Mouse (Mus musculus) midbrain, embryonic 16.5 days (tissue): Measurements from ENCODE around the gene Nol9. TPM values are rescaled to one million over a fixed set of nuclear protein-coding genes. Genes with fewer than 3 reads are reported as not detected.

ENCODE experiments used
- ATAC-seq: fragments of 200-750 bp; cut with Nextera tagmentation; 2 replicates; pipeline ENCODE4 v1.8.0; 2017; ENCODE audit warnings: moderate TSS enrichment
- H3K27ac ChIP-seq: fragments of 300-500 bp; sonication (generic); 2 replicates; pipeline ENCODE4 v1.5.1; 2014; ENCODE audit warnings: mild to moderate bottlenecking, low read length, mixed read lengths
- H3K27me3 ChIP-seq: fragments of 300-500 bp; sonication (generic); 2 replicates; pipeline ENCODE4 v1.6.1; 2014; ENCODE audit warnings: low read depth, low read length, mixed read lengths; ENCODE audit not compliant: control insufficient read depth, insufficient read depth
- H3K36me3 ChIP-seq: fragments of 300-500 bp; sonication (generic); 2 replicates; pipeline ENCODE4 v1.6.1; 2014; ENCODE audit warnings: mild to moderate bottlenecking, low read length, moderate library complexity, mixed read lengths; ENCODE audit not compliant: control insufficient read depth, insufficient read depth
- H3K4me1 ChIP-seq: fragments of 300-500 bp; sonication (generic); 2 replicates; pipeline ENCODE4 v1.6.1; 2014; ENCODE audit warnings: mild to moderate bottlenecking, low read length, mixed read lengths; ENCODE audit not compliant: control insufficient read depth, insufficient read depth
- H3K4me2 ChIP-seq: fragments of 300-500 bp; sonication (generic); 2 replicates; pipeline ENCODE4 v1.6.1; 2014; ENCODE audit warnings: mild to moderate bottlenecking, low read length, mixed read lengths
- H3K4me3 ChIP-seq: fragments of 300-500 bp; sonication (generic); 2 replicates; pipeline ENCODE4 v1.5.1; 2014; ENCODE audit warnings: low read depth, mild to moderate bottlenecking, low read length, moderate library complexity, mixed read lengths
- H3K9ac ChIP-seq: fragments of 300-500 bp; sonication (generic); 2 replicates; pipeline ENCODE4 v1.6.1; 2014; ENCODE audit warnings: low read depth, low read length, mixed read lengths
- H3K9me3 ChIP-seq: fragments of 300-500 bp; sonication (generic); replicated peaks from 2 replicates; pipeline ENCODE4 v1.6.1; 2014; ENCODE audit warnings: mild to moderate bottlenecking, low read length, mixed read lengths; ENCODE audit not compliant: control insufficient read depth, poor library complexity, severe bottlenecking
- WGBS: fragments of 180-500 bp; shearing (Covaris S2); extraction: QIAGEN DNeasy Blood & Tissue Kit; methylation state at CpG from one replicate; pipeline ENCODE4 v1.1.7; 2014; 5-methylcytosine and 5-hydroxymethylcytosine counted together
- polyA plus RNA-seq: library from polyadenylated mRNA; unstranded; fragments of >200 nt; fragmentation: Nextera tagmentation; extraction: Ambion mirVana; gene quantifications from 2 replicates; pipeline ENCODE4 v1.2.1, GENCODE M21; 2015

Gene Nol9
- polyA plus RNA-seq, 1 experiment from 2014 or later: 22.8 TPM

- H3K9me3 ChIP-seq: no peaks in the 10 kb centered on the region
- no peak for ATAC-seq
- H3K36me3 ChIP-seq: no peaks in the 10 kb centered on the region
- 0 out of 2 replicates have a peak, but pooled peaks cover 3% of the 10 kb centered on the region for H3K4me1 ChIP-seq
- no peak overlapping the region for H3K4me2 ChIP-seq
- no peaks in the 10 kb centered on the region for H3K27me3 ChIP-seq
- WGBS: 70% methylated on average over 6 of the region's 6 CpGs
- no peak overlapping the region for H3K4me3 ChIP-seq
- no peak overlapping the region for H3K9ac ChIP-seq
- no peak overlapping the region for H3K27ac ChIP-seq
Observed at GRCm38 (mm10) chr4:152068166-152068724, 29.1 kb downstream of the Nol9 start.

GRCm38 (mm10) chr4:152069245-152069644 is 30.1 kb downstream of the Nol9 start:
- 82% methylated on average over 3 of the region's 3 CpGs for WGBS

GRCm38 (mm10) chr4:152070494-152071396 is 31.6 kb downstream of the Nol9 start:
- no peak overlapping the region for H3K4me2 ChIP-seq
- H3K4me1 ChIP-seq: 0 out of 2 replicates have a peak, but pooled peaks cover 3% of the 10 kb centered on the region
- no peaks in the 10 kb centered on the region for H3K36me3 ChIP-seq
- H3K9me3 ChIP-seq: no peaks in the 10 kb centered on the region
- no peak overlapping the region for H3K27ac ChIP-seq
- no peak overlapping the region for H3K9ac ChIP-seq
- ATAC-seq: no peak
- WGBS: 80% methylated on average over 11 of the region's 11 CpGs
- H3K27me3 ChIP-seq: no peaks in the 10 kb centered on the region
- no peak overlapping the region for H3K4me3 ChIP-seq

More at GRCm38 (mm10) chr4:152069245-152069644, 30.1 kb downstream of the Nol9 start:
- Histone ChIP-seq H3K4me1 (0 out of 2 replicates have a peak, but pooled peaks cover 3% of the 10 kb centered on the region), H3K27ac (no peak overlapping the region), H3K9me3 (no peaks in the 10 kb centered on the region), H3K4me2 (no peak overlapping the region), H3K4me3 (no peak overlapping the region), H3K9ac (no peak overlapping the region), H3K36me3 (no peaks in the 10 kb centered on the region), H3K27me3 (no peaks in the 10 kb centered on the region)
- no peak for ATAC-seq

- Histone ChIP-seq H3K4me1 (0 out of 2 replicates have a peak, but pooled peaks cover 3% of the 10 kb centered on the region), H3K27me3 (no peaks in the 10 kb centered on the region), H3K4me2 (no peak within 1 kb of the TSS), H3K4me3 (no peak within 1 kb of the TSS), H3K36me3 (no peaks in the 10 kb centered on the region), H3K27ac (no peak within 1 kb of the TSS), H3K9ac (no peak within 1 kb of the TSS), H3K9me3 (no peaks in the 10 kb centered on the region)
- ATAC-seq: no peak
- 58% methylated on average over 10 of the region's 10 CpGs for WGBS
Observed at GRCm38 (mm10) chr4:152072121-152072601, 33.0 kb downstream of the Nol9 start, which contains the start of gene Plekhg5. Gene Plekhg5, plus strand, starts transcription at chr4:152072498.

- Histone ChIP-seq H3K9me3 (no peaks in the 10 kb centered on the region), H3K36me3 (no peaks in the 10 kb centered on the region), H3K9ac (no peak overlapping the region), H3K4me1 (0 out of 2 replicates have a peak, but pooled peaks cover 3% of the 10 kb centered on the region), H3K27ac (no peak overlapping the region), H3K27me3 (no peaks in the 10 kb centered on the region), H3K4me2 (no peak overlapping the region), H3K4me3 (no peak overlapping the region)
- 53% methylated on average over 10 of the region's 10 CpGs for WGBS
- no peak for ATAC-seq
Observed at GRCm38 (mm10) chr4:152072655-152073054, 33.5 kb downstream of the Nol9 start.

GRCm38 (mm10) chr4:152073715-152074114 is 34.6 kb downstream of the Nol9 start:
- Histone ChIP-seq H3K4me1 (0 out of 2 replicates have a peak, but pooled peaks cover 3% of the 10 kb centered on the region), H3K36me3 (no peaks in the 10 kb centered on the region), H3K27me3 (no peaks in the 10 kb centered on the region), H3K9ac (no peak overlapping the region), H3K9me3 (no peaks in the 10 kb centered on the region), H3K4me2 (no peak overlapping the region), H3K27ac (no peak overlapping the region), H3K4me3 (no peak overlapping the region)
- 86% methylated on average over 6 of the region's 6 CpGs for WGBS
- ATAC-seq: no peak

- Histone ChIP-seq H3K4me3 (no peak overlapping the region), H3K4me2 (no peak overlapping the region), H3K36me3 (no peaks in the 10 kb centered on the region), H3K27me3 (no peaks in the 10 kb centered on the region), H3K4me1 (0 out of 2 replicates have a peak, but pooled peaks cover 3% of the 10 kb centered on the region), H3K27ac (no peak overlapping the region), H3K9ac (no peak overlapping the region), H3K9me3 (no peaks in the 10 kb centered on the region)
- 84% methylated on average over 9 of the region's 9 CpGs for WGBS
- ATAC-seq: no peak
Observed at GRCm38 (mm10) chr4:152074548-152074947, 35.4 kb downstream of the Nol9 start.

GRCm38 (mm10) chr4:152077191-152077590 is 38.1 kb downstream of the Nol9 start:
- WGBS: 91% methylated on average over 9 of the region's 9 CpGs
- 0 out of 2 replicates have a peak, but pooled peaks cover under 1% of the 10 kb centered on the region for H3K4me1 ChIP-seq
- H3K9ac ChIP-seq: no peak overlapping the region
- H3K4me2 ChIP-seq: no peak overlapping the region
- no peaks in the 10 kb centered on the region for H3K27me3 ChIP-seq
- ATAC-seq: no peak
- H3K36me3 ChIP-seq: no peaks in the 10 kb centered on the region
- no peak overlapping the region for H3K4me3 ChIP-seq
- H3K27ac ChIP-seq: no peak overlapping the region
- H3K9me3 ChIP-seq: no peaks in the 10 kb centered on the region

GRCm38 (mm10) chr4:152078105-152078530 is 39.0 kb downstream of the Nol9 start:
- H3K4me2 ChIP-seq: no peak overlapping the region
- H3K9ac ChIP-seq: no peak overlapping the region
- no peaks in the 10 kb centered on the region for H3K9me3 ChIP-seq
- no peak overlapping the region for H3K4me3 ChIP-seq
- H3K4me1 ChIP-seq: no peaks in the 10 kb centered on the region
- no peaks in the 10 kb centered on the region for H3K27me3 ChIP-seq
- 89% methylated on average over 10 of the region's 10 CpGs for WGBS
- ATAC-seq: no peak
- no peak overlapping the region for H3K27ac ChIP-seq
- no peaks in the 10 kb centered on the region for H3K36me3 ChIP-seq
